Mouse (Mus musculus): Measurements from ENCODE around the gene Pfdn4. TPM values are rescaled to one million over a fixed set of nuclear protein-coding genes. Genes with fewer than 3 reads are reported as not detected.

Gene Pfdn4
- polyA plus RNA-seq, 1 experiment from 2014 or later, result 101 TPM

DNA sequence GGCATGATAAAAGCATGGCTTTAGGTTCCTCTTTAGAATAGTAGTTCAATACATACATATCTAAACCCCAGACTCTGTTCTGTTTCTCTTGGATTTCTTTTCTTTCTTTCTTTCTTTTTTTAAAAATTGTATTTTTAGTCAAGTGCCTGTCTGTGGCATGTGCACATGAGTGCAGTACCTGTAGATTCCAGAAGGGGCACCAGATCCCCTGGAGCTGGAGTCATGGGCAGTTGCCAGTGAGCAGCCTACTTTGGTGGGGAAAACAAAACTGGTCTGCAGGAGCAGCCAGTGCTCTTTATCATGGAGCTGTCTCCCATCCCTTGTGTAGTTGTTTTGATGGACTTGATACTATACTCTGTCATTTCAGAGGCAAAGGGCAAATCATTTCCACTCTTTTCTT lies 28.2 kb upstream of the Pfdn4 start:
- H3K9me3 ChIP-seq (ENCODE audit: control insufficient read depth, low read length), result no peaks in the 10 kb centered on the region
- no peak overlapping the region for H3K4me3 ChIP-seq (ENCODE audit: low read depth, low read length)
- ATAC-seq (replicated peaks; ENCODE audit: low FRiP score) (no peak), DNase-seq (ENCODE audit: low spot score) (no peak)
- H3K27me3 ChIP-seq (replicated peaks; ENCODE audit: control insufficient read depth, insufficient read depth, low read length), result no peaks in the 10 kb centered on the region
- no peak overlapping the region for H3K27ac ChIP-seq (ENCODE audit: low read depth, low read length)
- no peaks in the 10 kb centered on the region for H3K4me1 ChIP-seq (replicated peaks; ENCODE audit: control insufficient read depth, insufficient read depth, low read length)
- H3K4me2 ChIP-seq, result no peak overlapping the region
- H3K9ac ChIP-seq (ENCODE audit: low read depth, low read length), result no peak overlapping the region
- no peaks in the 10 kb centered on the region for H3K36me3 ChIP-seq (ENCODE audit: control insufficient read depth, insufficient read depth, low read length)

DNA sequence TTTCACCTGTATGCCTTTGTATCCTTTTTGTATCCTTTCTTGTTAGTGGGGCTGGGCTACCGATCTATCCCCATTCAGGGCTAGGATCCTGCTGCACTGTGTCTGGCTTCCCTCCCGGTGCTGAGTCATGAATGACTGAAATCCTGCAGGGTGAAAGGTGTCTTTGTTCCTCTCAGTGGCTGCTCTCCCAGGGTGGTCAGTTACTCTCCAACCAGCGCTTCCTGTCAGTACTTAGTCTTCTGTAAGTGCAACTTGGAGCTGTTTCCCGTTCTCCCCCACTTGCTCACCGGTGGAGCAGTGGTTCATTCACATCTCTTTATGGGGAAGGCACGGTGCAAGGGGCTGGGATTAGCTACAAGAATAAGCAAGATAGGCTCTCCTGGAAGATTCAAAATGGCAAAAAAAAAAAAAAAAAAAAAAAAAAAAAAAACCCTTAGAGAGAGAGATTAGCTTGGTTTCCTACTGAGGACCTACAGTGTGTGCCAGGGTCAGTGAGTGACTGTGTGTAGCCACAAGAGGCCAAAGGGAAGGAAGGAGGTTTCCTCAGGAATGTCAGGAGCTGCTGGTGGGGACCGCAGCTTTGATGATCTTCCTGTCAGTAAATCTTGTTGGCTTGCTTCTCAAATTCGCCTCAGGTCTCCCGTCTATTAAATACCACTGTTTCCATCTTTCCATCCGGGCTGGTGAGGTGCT lies 26.5 kb upstream of the Pfdn4 start:
- no peak for DNase-seq (ENCODE audit: low spot score)

DNA sequence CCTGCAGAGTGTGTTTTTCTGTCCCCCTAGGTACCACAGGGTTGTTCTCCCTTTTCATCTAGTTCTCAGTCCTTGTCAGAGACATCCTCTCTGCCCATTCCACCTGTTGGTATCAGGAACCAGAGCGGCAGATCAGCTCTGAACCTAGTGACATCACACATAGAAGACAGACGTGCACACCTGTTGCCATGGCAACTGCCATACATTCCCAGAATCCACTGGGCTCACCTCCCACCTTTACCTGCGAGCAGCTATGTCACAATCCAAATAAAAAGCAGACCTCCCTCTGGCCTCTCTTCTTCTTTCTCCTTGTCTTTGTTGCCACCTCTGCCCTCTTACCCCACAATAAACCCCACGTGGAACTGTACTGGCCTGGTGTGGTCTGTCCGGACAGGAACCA lies 25.6 kb upstream of the Pfdn4 start:
- ATAC-seq (replicated peaks; ENCODE audit: low FRiP score) (no peak), DNase-seq (ENCODE audit: low spot score) (no peak)
- no peaks in the 10 kb centered on the region for H3K27me3 ChIP-seq (replicated peaks; ENCODE audit: control insufficient read depth, insufficient read depth, low read length)
- no peak overlapping the region for H3K27ac ChIP-seq (ENCODE audit: low read depth, low read length)
- WGBS, result 67% methylated on average over 5 of the region's 5 CpGs
- H3K36me3 ChIP-seq (ENCODE audit: control insufficient read depth, insufficient read depth, low read length), result no peaks in the 10 kb centered on the region
- no peak overlapping the region for H3K9ac ChIP-seq (ENCODE audit: low read depth, low read length)
- H3K4me2 ChIP-seq, result no peak overlapping the region
- no peak overlapping the region for H3K4me3 ChIP-seq (ENCODE audit: low read depth, low read length)
- H3K4me1 ChIP-seq (replicated peaks; ENCODE audit: control insufficient read depth, insufficient read depth, low read length), result no peaks in the 10 kb centered on the region
- H3K9me3 ChIP-seq (ENCODE audit: control insufficient read depth, low read length), result no peaks in the 10 kb centered on the region

More for the DNA sequence above, 26.5 kb upstream of the Pfdn4 start:
- Histone ChIP-seq H3K9ac (ENCODE audit: low read depth, low read length) (no peak overlapping the region), H3K9me3 (ENCODE audit: control insufficient read depth, low read length) (no peaks in the 10 kb centered on the region), H3K4me3 (ENCODE audit: low read depth, low read length) (no peak overlapping the region), H3K4me1 (replicated peaks; ENCODE audit: control insufficient read depth, insufficient read depth, low read length) (no peaks in the 10 kb centered on the region), H3K4me2 (no peak overlapping the region), H3K27ac (ENCODE audit: low read depth, low read length) (no peak overlapping the region), H3K36me3 (ENCODE audit: control insufficient read depth, insufficient read depth, low read length) (no peaks in the 10 kb centered on the region), H3K27me3 (replicated peaks; ENCODE audit: control insufficient read depth, insufficient read depth, low read length) (no peaks in the 10 kb centered on the region)
- WGBS, result 8% methylated on average over 10 of the region's 10 CpGs
- no peak for ATAC-seq (replicated peaks; ENCODE audit: low FRiP score)

DNA sequence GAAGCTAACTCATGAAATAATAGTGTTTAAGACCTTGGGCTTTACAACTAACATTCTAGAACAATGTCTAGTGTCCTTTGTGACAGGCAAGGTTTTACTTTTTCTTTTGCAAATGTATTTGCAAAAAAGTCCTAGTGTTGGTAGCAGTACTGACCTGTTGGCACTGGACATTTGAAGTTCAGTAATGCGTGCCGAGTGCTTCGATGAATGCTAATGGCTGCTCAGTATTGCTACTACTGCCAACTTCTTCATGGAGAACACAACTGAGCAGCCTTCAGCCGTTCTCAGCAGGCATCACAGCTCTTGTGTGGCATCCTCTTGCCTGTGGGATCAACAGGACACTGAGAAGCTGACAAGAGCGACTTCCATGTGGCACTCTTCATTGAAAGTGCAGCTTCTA lies 22.1 kb upstream of the Pfdn4 start:
- WGBS, result 90% methylated on average over 5 of the region's 5 CpGs
- Histone ChIP-seq H3K27me3 (replicated peaks; ENCODE audit: control insufficient read depth, insufficient read depth, low read length) (no peaks in the 10 kb centered on the region), H3K27ac (ENCODE audit: low read depth, low read length) (no peak overlapping the region), H3K4me1 (replicated peaks; ENCODE audit: control insufficient read depth, insufficient read depth, low read length) (no peaks in the 10 kb centered on the region), H3K4me3 (ENCODE audit: low read depth, low read length) (no peak overlapping the region), H3K9me3 (ENCODE audit: control insufficient read depth, low read length) (no peaks in the 10 kb centered on the region), H3K36me3 (ENCODE audit: control insufficient read depth, insufficient read depth, low read length) (no peaks in the 10 kb centered on the region), H3K4me2 (no peak overlapping the region), H3K9ac (ENCODE audit: low read depth, low read length) (no peak overlapping the region)
- ATAC-seq (replicated peaks; ENCODE audit: low FRiP score) (no peak), DNase-seq (ENCODE audit: low spot score) (no peak)

DNA sequence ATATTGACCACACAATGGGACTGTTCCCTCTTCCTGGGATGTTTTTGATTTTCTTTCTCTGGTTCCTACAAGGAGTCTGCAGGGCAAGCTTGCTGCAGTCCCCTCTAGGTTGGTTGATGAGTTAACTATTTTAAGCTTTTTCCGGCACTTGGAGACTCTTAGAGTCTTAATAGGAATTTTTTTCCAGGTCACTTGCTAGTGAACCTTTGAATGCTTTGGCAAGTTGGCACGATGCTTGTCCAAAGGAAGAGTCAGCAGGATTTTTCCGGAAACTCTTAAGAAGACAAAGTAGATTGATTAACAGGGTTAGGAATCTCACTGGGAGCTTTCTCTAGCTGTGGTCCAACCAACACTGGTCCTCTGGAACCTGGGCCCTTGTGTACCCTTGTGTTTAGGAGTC lies 21.1 kb upstream of the Pfdn4 start:
- WGBS, result 90% methylated on average over 3 of the region's 3 CpGs
- Histone ChIP-seq H3K4me1 (replicated peaks; ENCODE audit: control insufficient read depth, insufficient read depth, low read length) (no peaks in the 10 kb centered on the region), H3K36me3 (ENCODE audit: control insufficient read depth, insufficient read depth, low read length) (no peaks in the 10 kb centered on the region), H3K27me3 (replicated peaks; ENCODE audit: control insufficient read depth, insufficient read depth, low read length) (no peaks in the 10 kb centered on the region), H3K4me2 (no peak overlapping the region), H3K4me3 (ENCODE audit: low read depth, low read length) (no peak overlapping the region), H3K9ac (ENCODE audit: low read depth, low read length) (no peak overlapping the region), H3K27ac (ENCODE audit: low read depth, low read length) (no peak overlapping the region), H3K9me3 (ENCODE audit: control insufficient read depth, low read length) (no peaks in the 10 kb centered on the region)
- DNase-seq (ENCODE audit: low spot score), result no peak
- no peak for ATAC-seq (replicated peaks; ENCODE audit: low FRiP score)

- Histone ChIP-seq H3K9me3 (ENCODE audit: control insufficient read depth, low read length) (no peaks in the 10 kb centered on the region), H3K4me2 (no peak overlapping the region), H3K27me3 (replicated peaks; ENCODE audit: control insufficient read depth, insufficient read depth, low read length) (no peaks in the 10 kb centered on the region), H3K4me1 (replicated peaks; ENCODE audit: control insufficient read depth, insufficient read depth, low read length) (no peaks in the 10 kb centered on the region), H3K4me3 (ENCODE audit: low read depth, low read length) (no peak overlapping the region), H3K27ac (ENCODE audit: low read depth, low read length) (no peak overlapping the region), H3K36me3 (ENCODE audit: control insufficient read depth, insufficient read depth, low read length) (no peaks in the 10 kb centered on the region), H3K9ac (ENCODE audit: low read depth, low read length) (no peak overlapping the region)
- WGBS, result 72% methylated on average over 11 of the region's 11 CpGs
- DNase-seq (ENCODE audit: low spot score) (no peak), ATAC-seq (replicated peaks; ENCODE audit: low FRiP score) (no peak)
These were observed 20.0 kb upstream of the Pfdn4 start for GRCm38 (mm10) chr2:170476215-170476614.

- Histone ChIP-seq H3K27me3 (replicated peaks; ENCODE audit: control insufficient read depth, insufficient read depth, low read length) (no peaks in the 10 kb centered on the region), H3K27ac (ENCODE audit: low read depth, low read length) (no peak overlapping the region), H3K4me2 (no peak overlapping the region), H3K9ac (ENCODE audit: low read depth, low read length) (no peak overlapping the region), H3K4me1 (replicated peaks; ENCODE audit: control insufficient read depth, insufficient read depth, low read length) (no peaks in the 10 kb centered on the region), H3K4me3 (ENCODE audit: low read depth, low read length) (no peak overlapping the region), H3K9me3 (ENCODE audit: control insufficient read depth, low read length) (no peaks in the 10 kb centered on the region), H3K36me3 (ENCODE audit: control insufficient read depth, insufficient read depth, low read length) (no peaks in the 10 kb centered on the region)
- WGBS, result 71% methylated on average over 8 of the region's 8 CpGs
- ATAC-seq (replicated peaks; ENCODE audit: low FRiP score) (no peak), DNase-seq (ENCODE audit: low spot score) (no peak)
These were observed 19.6 kb upstream of the Pfdn4 start for GRCm38 (mm10) chr2:170476643-170477042.

GRCm38 (mm10) chr2:170482019-170482540 lies 14.1 kb upstream of the Pfdn4 start:
- Histone ChIP-seq H3K4me1 (replicated peaks; ENCODE audit: control insufficient read depth, insufficient read depth, low read length) (no peaks in the 10 kb centered on the region), H3K27me3 (replicated peaks; ENCODE audit: control insufficient read depth, insufficient read depth, low read length) (no peaks in the 10 kb centered on the region; the same call in 1 of the 2 replicates), H3K9ac (ENCODE audit: low read depth, low read length) (no peak overlapping the region), H3K27ac (ENCODE audit: low read depth, low read length) (no peak overlapping the region), H3K4me3 (ENCODE audit: low read depth, low read length) (no peak overlapping the region), H3K9me3 (ENCODE audit: control insufficient read depth, low read length) (no peaks in the 10 kb centered on the region), H3K4me2 (no peak overlapping the region), H3K36me3 (ENCODE audit: control insufficient read depth, insufficient read depth, low read length) (no peaks in the 10 kb centered on the region)
- DNase-seq (ENCODE audit: low spot score) (no peak), ATAC-seq (replicated peaks; ENCODE audit: low FRiP score) (no peak)
- 58% methylated on average over 10 of the region's 10 CpGs for WGBS

- 64% methylated on average over 11 of the region's 11 CpGs for WGBS
- DNase-seq (ENCODE audit: low spot score) (no peak), ATAC-seq (replicated peaks; ENCODE audit: low FRiP score) (no peak)
- Histone ChIP-seq H3K4me2 (no peak overlapping the region), H3K4me1 (replicated peaks; ENCODE audit: control insufficient read depth, insufficient read depth, low read length) (no peaks in the 10 kb centered on the region), H3K27me3 (replicated peaks; ENCODE audit: control insufficient read depth, insufficient read depth, low read length) (no peaks in the 10 kb centered on the region; the same call in 1 of the 2 replicates), H3K4me3 (ENCODE audit: low read depth, low read length) (no peak overlapping the region), H3K36me3 (ENCODE audit: control insufficient read depth, insufficient read depth, low read length) (no peaks in the 10 kb centered on the region), H3K9ac (ENCODE audit: low read depth, low read length) (no peak overlapping the region), H3K9me3 (ENCODE audit: control insufficient read depth, low read length) (no peaks in the 10 kb centered on the region), H3K27ac (ENCODE audit: low read depth, low read length) (no peak overlapping the region)
These were observed 12.3 kb upstream of the Pfdn4 start for GRCm38 (mm10) chr2:170483914-170484313.

Data from liver, embryonic 11.5 days (tissue).